Mouse (Mus musculus) CD4-positive, CD25-positive, alpha-beta regulatory T cell, adult 4 months (primary cell): Measurements from ENCODE around the gene Rfk. TPM values are rescaled to one million over a fixed set of nuclear protein-coding genes. Genes with fewer than 3 reads are reported as not detected.

ENCODE experiments used
- ATAC-seq: one replicate; pipeline ENCODE4 v1.8.0; 2017
- polyA plus RNA-seq, 2 experiments: library from polyadenylated mRNA; unstranded; fragments of 100-300 nt; shearing (Covaris generic); gene quantifications; one replicate each; pipeline ENCODE4 v1.2.1; 2017

The Rfk gene
- polyA plus RNA-seq, 2 experiments from 2014 or later = 12.6 to 22.1 TPM

GRCm38 (mm10) chr19:17385426-17385825 lies 8.4 kb upstream of the Rfk start:
- ATAC-seq = peak; percentile 54

DNA sequence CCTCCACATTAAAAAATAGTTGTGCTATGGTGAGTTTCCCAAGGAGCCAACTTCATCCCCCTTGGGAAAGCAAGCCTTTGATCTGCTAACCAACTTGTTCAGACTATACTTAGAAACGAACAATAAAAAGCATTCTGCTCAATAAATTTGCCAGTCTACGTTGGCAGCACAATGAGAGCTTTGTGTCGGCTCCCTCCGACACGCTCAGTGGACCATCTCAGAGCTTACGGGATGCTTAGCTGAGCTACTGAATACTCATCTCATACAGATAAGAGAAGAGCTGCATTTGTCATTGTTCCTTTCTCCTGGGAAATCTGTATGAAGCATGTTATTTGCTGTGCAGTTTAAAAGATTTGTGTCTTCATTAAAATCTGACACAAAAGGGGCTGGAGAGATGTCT lies 7.4 kb upstream of the Rfk start:
- no peak for ATAC-seq

DNA sequence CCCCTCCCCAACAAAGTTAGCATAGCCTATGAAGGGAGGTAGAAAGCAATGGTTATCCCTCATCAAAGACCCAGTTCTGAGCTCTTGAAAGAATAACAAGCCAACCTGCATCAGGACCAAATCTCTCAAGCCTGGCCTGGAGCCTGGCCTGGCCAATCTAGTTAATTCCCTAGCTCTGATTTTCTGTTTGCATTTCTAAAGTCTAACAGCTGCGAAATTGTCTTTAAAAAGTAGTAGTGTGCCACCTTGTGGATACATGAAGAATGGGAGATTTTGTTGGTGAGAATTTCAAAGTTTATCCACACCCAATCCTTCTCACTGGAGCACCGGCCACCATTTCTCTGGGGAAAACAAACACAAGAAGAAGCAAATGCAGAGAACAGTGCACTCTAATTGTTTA lies 5.4 kb upstream of the Rfk start:
- peak; percentile 59 for ATAC-seq

DNA sequence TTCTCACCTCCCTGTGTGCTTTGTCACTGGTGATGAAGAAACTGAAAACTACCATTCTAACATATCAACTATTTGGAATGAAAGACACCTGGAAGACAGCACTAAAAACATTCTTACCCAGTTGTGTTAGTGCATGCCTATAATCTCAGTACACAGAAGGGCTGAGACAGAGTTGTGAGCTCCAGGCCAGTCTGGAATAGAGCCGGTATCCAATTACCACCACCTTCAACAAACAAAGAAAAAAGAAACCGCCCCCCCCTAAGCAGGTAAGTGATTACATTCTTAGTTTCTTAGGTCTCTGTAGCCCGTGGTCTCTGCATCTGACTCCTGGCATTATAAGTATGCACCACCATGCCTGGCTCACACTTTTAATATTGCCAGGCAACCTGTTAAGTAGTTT lies 977 bp upstream of the Rfk start:
- ATAC-seq = no peak

GRCm38 (mm10) chr19:17396802-17397201 lies 3.0 kb downstream of the Rfk start:
- no peak for ATAC-seq

DNA sequence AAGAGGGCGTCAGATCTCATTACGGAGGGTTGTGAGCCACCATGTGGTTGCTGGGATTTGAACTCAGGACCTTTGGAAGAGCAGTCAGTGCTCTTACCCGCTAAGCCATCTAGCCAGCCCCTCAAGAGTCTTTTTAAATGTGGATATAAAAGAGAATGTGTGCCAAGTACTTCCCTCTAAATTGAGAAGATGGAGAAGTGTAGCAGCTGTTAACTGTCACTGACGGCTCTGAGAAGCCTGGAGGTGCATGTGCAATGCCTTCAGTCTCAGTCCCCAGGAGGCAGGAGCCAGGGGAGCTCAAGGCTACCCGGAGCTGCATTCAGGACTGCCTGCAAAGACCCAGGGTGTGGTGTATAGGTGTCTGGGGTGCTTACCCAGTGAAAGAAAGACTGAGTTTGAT lies 4.1 kb downstream of the Rfk start:
- no peak for ATAC-seq

DNA sequence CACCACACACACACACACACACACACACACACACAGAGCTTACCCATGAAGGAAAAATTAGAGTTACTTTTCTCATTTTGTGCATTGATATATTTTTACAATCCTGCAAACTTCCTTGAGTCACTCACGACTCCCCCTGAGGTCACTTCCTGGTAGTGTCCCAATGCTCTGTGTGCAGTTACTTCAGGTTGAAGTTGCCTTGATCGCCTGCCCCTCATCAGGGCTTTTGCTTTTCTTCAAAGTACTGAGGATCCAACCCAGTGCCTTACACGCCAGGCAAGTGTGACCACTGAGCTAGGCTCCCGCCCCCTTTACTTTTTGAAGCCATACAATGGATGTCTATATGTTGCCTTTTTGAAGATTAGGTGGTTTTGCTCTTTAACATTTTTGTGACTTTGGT lies 6.1 kb downstream of the Rfk start:
- no peak for ATAC-seq

- ATAC-seq = no peak
Measured at GRCm38 (mm10) chr19:17400571-17400970, 6.7 kb downstream of the Rfk start.

DNA sequence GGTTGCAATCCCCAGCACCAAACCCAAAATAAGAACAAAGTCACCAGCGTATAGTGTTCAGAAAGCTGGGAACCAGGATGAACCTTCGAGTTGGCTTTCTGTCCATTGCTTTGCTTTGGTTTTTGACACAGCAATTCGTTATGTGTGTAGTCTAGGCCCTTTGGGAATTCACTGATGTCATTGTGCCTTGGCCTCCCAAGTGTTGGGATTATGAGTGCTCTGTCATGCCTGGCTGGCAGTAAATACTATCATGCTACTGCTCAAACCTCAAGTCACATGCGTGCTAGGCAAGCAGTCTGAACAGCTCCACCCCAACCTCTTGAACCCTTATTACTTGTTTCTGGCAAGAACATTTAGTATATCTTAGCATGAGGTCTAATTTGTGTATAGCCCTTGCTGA lies 9.3 kb downstream of the Rfk start:
- no peak for ATAC-seq

GRCm38 (mm10) chr19:17406823-17407222 lies 13.0 kb downstream of the Rfk start:
- no peak for ATAC-seq

GRCm38 (mm10) chr19:17408591-17408990 lies 14.7 kb downstream of the Rfk start:
- ATAC-seq = no peak

- ATAC-seq = no peak
Measured at GRCm38 (mm10) chr19:17409351-17409750, 15.5 kb downstream of the Rfk start.

DNA sequence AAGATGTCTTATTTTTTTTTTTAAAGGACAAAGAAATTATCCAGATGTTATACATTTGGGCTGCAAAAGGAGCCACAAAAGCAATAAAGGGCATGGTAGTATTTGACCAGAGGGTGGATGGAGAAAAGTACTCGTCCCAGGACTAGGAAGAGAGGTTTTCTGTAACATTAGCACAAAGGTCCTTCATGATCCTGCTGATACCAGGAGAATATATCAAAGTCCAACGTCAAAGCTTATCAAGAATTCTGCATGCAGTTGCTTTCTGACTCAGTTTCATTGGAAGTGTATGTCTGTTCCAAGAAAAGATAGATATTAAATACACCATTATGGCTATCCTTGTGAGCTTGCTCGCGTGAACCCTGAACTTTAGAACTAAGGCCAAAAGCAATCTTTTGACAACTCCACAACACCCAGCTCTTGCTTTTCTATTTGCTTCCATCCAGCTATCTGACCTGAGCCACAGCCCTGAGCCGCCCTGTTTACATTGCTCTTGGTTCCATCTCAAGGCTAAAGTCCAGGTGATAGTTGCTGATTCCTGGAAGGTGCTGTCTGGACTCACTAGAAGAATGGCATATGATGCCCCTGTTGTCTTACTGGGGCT lies 16.7 kb downstream of the Rfk start:
- no peak for ATAC-seq

- ATAC-seq = no peak
Measured at GRCm38 (mm10) chr19:17412915-17413459, 19.1 kb downstream of the Rfk start.

DNA sequence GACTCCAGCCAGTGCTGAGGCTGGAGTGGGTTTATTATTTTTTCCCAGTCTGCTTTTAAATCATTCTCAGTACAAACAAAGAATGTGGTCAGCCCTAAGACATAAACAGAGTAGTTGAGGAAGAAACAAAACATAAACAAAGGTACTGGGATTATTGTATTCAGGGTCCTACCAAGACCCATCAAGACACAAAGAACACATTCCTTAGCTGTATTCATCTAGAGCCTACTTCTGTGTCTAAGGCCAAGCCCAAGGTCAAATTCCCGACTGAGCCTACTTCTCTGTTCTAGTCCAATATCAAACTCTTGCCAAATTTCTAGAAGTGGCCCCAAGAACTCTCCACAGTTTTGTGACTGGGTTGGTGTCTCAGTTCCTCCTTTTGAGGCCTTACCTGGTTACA lies 24.0 kb downstream of the Rfk start:
- no peak for ATAC-seq

DNA sequence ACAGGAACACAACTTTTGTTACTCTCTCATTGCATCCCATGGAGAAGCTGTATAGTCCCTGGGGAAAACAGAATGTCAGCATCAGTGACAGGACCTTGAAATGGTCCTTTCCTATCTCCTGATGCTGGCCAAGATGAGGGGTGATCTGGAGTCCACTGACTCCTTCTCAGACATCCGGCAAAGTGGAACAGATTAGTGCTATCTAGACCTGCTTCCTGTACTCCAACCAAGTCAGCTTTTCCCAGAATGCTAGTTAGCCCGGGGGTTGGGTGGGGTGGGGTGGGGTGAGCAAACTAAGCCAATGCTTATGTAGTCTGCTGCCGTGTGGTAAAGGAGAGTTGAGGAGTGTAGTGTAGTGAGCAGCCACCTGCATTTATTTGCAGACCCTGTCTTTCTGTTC lies 29.5 kb downstream of the Rfk start:
- no peak for ATAC-seq

GRCm38 (mm10) chr19:17427824-17428560 lies 34.1 kb downstream of the Rfk start:
- no peak for ATAC-seq

- no peak for ATAC-seq
Measured at GRCm38 (mm10) chr19:17428561-17428914, 34.7 kb downstream of the Rfk start.

DNA sequence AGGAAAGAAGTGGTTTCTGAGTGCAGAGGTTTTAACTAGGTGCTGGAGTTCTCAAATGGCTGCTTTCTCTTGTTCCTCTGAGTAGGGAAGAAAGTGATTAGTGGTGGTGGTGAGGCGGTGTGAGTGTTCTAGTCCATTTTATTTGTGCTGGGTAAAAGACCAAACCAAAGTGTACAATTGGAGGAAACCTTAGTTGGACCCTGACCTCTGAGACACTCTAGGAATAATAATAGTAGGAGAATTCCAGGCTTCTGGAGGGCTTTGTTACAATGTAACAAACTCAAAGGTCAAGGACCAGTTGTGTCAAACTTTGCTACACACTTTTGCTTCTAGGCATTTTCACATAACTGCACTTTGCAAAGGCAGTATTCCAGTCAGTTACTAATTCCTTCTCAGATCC lies 42.8 kb downstream of the Rfk start:
- ATAC-seq = no peak

DNA sequence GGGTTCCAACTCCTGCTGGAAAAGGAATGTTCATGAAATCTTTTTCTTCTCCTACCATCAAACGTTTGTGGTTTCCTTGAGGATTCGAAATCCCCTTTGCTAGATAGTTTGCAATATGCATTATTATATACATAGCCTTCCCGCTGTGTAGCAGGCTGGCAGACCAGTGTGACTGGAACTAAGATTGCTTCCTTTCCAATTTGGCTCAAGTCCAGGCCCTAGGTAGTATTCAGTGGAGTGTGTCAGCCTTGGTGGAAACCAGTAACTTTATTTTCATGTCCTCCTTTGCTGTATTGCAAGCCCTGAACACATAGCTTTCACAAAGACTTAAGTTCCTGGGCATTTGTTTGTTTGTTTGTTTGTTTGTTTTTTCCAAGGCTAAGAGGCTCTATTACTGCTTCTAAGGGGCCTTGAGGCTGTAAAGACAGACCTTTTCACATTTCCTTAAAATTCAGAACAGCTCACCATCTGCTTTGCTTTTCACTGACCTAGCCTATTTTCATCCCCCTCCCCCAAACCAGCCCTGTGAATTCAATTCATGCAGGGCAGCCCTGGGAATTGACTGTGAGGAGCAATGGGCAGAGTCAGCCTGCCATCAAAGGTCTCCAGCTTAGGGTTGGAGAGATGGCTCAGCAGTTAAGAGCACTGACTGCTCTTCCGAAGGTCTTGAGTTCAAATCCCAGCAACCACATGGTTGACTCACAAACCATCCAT lies 45.8 kb downstream of the Rfk start:
- no peak for ATAC-seq

- no peak for ATAC-seq
Measured at GRCm38 (mm10) chr19:17443581-17443980, 49.7 kb downstream of the Rfk start.
